Comparison of ENCODE assay signal across 16 mouse cellular contexts in the genomic region with DNA sequence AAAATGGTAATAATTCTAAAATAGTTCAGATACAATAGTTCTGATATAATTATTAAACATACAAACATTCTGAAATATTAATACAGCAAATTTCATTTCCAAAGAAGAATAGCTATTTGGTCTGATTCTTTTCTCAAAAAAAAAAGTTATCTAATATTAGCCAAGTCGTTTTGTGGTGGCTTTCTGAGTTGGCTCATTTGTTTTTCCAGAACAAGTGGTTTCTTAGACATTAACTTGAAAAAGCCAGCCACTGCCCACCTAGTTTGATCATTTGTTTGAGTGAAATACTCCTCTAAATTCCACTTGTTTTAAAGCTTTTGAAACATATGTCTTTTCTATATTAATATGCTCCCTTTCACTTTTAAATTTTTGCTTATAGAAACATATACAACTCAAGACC.
"Had no signal": no experiment of that assay in that cellular context is flagged by ENCODE, and none has a peak within 500 bp of the region (broad histone marks: within the 10 kb centered on the region; RNA-seq: fewer than 3 reads in every experiment).

No protein-coding gene starts in this region.

- H3K27me3 ChIP-seq: neural tube, embryonic 13.5 days; neural tube, embryonic 15.5 days; stomach, embryonic 15.5 days had no signal

- H3K27ac ChIP-seq: neural tube, embryonic 13.5 days; neural tube, embryonic 15.5 days; stomach, embryonic 15.5 days; stomach, postnatal 0 days had no signal

- DNase-seq: retina, postnatal 1 day; right cerebral cortex, adult 18-20 months; right cerebral cortex, postnatal 14 days; right cerebral cortex, postnatal 25 days; right cerebral cortex, postnatal 4 days; spleen, adult 18-20 months; thymus, adult 18-20 months; thymus, adult 2 months; thymus, postnatal 14 days; thymus, postnatal 25 days; thymus, postnatal 36 days; thymus, postnatal 4 days had no signal

- H3K9ac ChIP-seq: neural tube, embryonic 13.5 days; neural tube, embryonic 15.5 days; stomach, embryonic 15.5 days had no signal

- H3K4me1 ChIP-seq: stomach, embryonic 15.5 days had no signal

- H3K4me2 ChIP-seq: neural tube, embryonic 13.5 days; neural tube, embryonic 15.5 days; stomach, embryonic 15.5 days had no signal

- H3K9me3 ChIP-seq: neural tube, embryonic 13.5 days; neural tube, embryonic 15.5 days; stomach, embryonic 15.5 days had no signal

- H3K4me3 ChIP-seq: neural tube, embryonic 13.5 days; neural tube, embryonic 15.5 days; stomach, embryonic 15.5 days had no signal
